Mouse (Mus musculus): ENCODE data around the gene Cldn19.
A peak's percentile ranks its signal among the peaks of the same experiment; 100 is the strongest.
"Not testable (repeated sequence)": the region's sequence is repeated elsewhere in the genome, so short reads cannot be mapped to it uniquely, and the experiment has no call there.

Gene Cldn19

GRCm38 (mm10) chr4:119266606-119267005 lies 11.4 kb downstream of the Cldn19 start:
- peaks cover 2% of the 10 kb centered on the region; the same call in 1 of the 2 replicates for H3K36me3 ChIP-seq (ENCODE audit: control insufficient read depth, insufficient read depth, low read length, poor library complexity, severe bottlenecking)
- no peak for DNase-seq (ENCODE audit: low read depth, low spot score)
- no peaks in the 10 kb centered on the region for H3K27me3 ChIP-seq (ENCODE audit: control insufficient read depth, insufficient read depth, low read length, poor library complexity, severe bottlenecking)

DNA sequence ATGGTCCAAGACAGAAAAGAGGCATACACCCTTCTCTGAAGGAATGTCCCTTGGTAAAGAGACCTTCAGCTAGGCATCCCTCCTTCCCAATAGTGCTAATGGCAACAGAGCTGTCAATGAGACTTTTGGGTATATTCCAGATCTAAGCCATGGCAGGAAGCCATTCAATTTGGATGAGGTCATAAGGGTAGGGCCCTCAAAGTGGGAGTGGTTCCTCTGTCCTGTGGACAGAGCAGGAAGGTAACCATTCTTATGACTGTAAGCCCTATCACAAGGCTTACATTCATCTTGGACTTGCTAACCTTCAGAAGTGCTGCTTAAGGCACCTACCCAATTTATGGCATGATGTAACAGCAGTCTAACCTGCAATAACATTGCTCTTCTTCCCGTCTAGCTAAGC lies 19.4 kb downstream of the Cldn19 start:
- no peaks in the 10 kb centered on the region for H3K27me3 ChIP-seq (ENCODE audit: control insufficient read depth, insufficient read depth, low read length, poor library complexity, severe bottlenecking)
- DNase-seq (ENCODE audit: low read depth, low spot score), result no peak
- peaks cover 25% of the 10 kb centered on the region for H3K36me3 ChIP-seq (ENCODE audit: control insufficient read depth, insufficient read depth, low read length, poor library complexity, severe bottlenecking)

DNA sequence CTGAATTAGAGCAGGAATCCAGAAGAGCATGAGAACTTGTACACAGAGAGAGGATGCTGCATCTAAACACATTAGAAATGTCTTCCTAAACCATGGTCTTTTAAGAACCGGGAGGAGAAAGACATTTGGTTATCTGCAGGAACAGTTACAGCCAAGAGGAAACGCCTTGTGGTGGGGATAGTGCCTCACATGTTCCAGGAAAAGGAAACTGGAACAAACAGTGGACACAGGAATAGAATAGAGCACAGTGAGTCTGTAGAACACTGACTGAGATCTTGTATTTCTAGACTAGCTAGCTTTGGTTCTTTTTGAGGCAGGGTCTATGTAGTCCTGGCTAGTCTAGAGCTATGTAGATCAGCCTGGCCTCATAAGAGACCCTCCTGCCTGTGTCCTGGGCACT lies 20.0 kb downstream of the Cldn19 start:
- no peaks in the 10 kb centered on the region for H3K27me3 ChIP-seq (ENCODE audit: control insufficient read depth, insufficient read depth, low read length, poor library complexity, severe bottlenecking)
- no peak for DNase-seq (ENCODE audit: low read depth, low spot score)
- H3K36me3 ChIP-seq (ENCODE audit: control insufficient read depth, insufficient read depth, low read length, poor library complexity, severe bottlenecking), result peaks cover 25% of the 10 kb centered on the region

DNA sequence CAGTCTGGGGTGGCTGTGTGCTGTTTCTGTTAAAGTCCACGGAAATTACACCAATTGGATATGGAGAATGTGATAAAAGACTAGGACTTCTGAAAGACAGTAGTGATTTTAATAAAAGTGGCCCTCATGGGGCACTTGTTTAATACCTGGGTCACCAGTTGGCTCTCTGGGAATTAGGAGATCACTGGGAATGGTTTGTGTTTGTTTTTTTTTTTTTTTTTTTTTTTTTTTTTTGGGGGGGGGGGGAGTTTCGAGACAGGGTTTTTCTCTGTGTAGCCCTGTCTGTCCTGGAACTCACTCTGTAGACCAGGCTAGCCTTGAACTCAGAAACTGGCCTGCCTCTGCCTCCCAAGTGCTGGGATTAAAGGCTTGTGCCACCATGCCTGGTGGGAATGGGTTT lies 20.5 kb downstream of the Cldn19 start:
- DNase-seq (ENCODE audit: low read depth, low spot score), result no peak

DNA sequence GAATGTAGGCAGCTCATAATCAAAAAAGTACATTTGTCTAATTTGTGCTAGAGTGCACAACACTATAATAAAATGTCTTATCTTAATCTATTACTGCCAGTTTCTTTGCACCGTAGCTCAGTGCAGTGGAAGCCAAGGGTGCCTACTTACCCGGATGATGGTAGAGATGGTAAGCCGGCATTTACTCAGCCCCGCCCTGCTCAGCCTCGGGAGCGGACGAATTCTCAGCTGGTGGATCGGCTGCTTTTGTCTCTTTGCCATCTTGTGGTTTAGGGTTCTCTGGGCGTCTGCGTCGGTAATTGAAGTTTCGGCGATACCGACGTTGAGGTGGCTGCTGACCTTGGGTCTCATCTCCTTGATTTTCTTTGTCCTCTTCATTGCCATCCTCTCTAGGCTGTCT lies 23.6 kb downstream of the Cldn19 start:
- DNase-seq (ENCODE audit: low read depth, low spot score); H3K27me3 ChIP-seq (ENCODE audit: control insufficient read depth, insufficient read depth, low read length, poor library complexity, severe bottlenecking): not testable (repeated sequence)
- peaks cover 33% of the 10 kb centered on the region for H3K36me3 ChIP-seq (ENCODE audit: control insufficient read depth, insufficient read depth, low read length, poor library complexity, severe bottlenecking)

More for the DNA sequence above, 20.5 kb downstream of the Cldn19 start:
- peaks cover 26% of the 10 kb centered on the region for H3K36me3 ChIP-seq (ENCODE audit: control insufficient read depth, insufficient read depth, low read length, poor library complexity, severe bottlenecking)
- no peaks in the 10 kb centered on the region for H3K27me3 ChIP-seq (ENCODE audit: control insufficient read depth, insufficient read depth, low read length, poor library complexity, severe bottlenecking)

DNA sequence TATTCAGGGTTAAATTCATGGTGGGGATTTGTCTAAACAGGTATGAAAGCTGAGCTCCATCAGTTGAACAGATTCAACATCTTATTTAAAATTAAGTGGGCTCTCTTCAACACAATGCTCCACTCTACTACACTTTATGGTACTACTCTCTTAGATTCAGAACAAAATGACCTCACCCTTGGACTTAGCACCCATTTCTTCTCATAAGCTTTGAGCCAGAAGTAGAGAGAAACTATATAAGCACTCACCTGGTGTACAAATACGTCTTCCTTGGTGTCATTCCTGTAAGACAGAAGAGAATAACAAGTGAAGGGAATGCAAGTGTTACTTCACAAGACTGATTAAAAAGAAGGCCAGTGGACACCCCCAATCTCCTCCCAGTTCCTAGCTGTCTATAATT lies 29.6 kb downstream of the Cldn19 start:
- Histone ChIP-seq H3K27me3 (ENCODE audit: control insufficient read depth, insufficient read depth, low read length, poor library complexity, severe bottlenecking) (no peaks in the 10 kb centered on the region), H3K36me3 (ENCODE audit: control insufficient read depth, insufficient read depth, low read length, poor library complexity, severe bottlenecking) (peaks cover 14% of the 10 kb centered on the region)
- no peak for DNase-seq (ENCODE audit: low read depth, low spot score)

DNA sequence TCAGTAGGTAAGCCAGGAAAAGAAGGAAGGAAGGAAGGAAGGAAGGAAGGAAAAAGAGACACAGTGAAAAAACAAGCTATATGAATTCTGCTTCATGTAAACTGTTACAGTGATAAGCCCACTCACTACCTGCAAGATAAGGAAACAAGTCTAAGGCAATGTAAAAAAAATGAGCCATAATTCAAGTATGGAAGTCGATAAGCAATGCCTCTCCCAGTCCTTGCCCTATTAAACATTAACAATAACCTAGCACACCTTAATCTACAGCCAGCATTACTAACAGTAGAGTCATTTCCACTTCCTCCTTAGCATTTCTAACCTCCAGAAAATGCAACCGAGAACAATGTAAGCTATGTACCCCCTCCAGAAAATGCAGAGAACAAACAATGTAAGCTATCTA lies 30.1 kb downstream of the Cldn19 start:
- no peak for DNase-seq (ENCODE audit: low read depth, low spot score)
- H3K27me3 ChIP-seq (ENCODE audit: control insufficient read depth, insufficient read depth, low read length, poor library complexity, severe bottlenecking), result no peaks in the 10 kb centered on the region
- H3K36me3 ChIP-seq (ENCODE audit: control insufficient read depth, insufficient read depth, low read length, poor library complexity, severe bottlenecking), result peaks cover 14% of the 10 kb centered on the region

DNA sequence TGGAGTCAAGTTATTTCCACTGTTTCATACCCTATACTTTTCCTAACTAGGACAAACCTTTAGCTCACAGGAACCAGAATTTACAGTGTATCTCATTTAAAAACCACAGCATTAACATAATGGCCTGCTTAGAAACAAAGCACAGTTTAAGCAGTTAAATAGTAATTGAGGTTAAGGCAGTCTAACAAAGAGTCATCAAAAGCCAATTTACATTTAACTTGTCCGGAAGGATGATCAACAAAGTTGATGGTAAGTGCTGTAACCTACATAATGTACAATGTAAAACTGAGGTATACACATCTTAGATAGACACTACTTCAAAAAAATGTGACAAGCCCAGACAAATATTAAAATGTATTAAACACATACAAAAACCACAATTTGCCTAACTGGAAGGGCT lies 36.7 kb downstream of the Cldn19 start:
- Histone ChIP-seq H3K36me3 (ENCODE audit: control insufficient read depth, insufficient read depth, low read length, poor library complexity, severe bottlenecking) (peaks cover 2% of the 10 kb centered on the region; the same call in 1 of the 2 replicates), H3K27me3 (ENCODE audit: control insufficient read depth, insufficient read depth, low read length, poor library complexity, severe bottlenecking) (no peaks in the 10 kb centered on the region)
- DNase-seq (ENCODE audit: low read depth, low spot score), result no peak

DNA sequence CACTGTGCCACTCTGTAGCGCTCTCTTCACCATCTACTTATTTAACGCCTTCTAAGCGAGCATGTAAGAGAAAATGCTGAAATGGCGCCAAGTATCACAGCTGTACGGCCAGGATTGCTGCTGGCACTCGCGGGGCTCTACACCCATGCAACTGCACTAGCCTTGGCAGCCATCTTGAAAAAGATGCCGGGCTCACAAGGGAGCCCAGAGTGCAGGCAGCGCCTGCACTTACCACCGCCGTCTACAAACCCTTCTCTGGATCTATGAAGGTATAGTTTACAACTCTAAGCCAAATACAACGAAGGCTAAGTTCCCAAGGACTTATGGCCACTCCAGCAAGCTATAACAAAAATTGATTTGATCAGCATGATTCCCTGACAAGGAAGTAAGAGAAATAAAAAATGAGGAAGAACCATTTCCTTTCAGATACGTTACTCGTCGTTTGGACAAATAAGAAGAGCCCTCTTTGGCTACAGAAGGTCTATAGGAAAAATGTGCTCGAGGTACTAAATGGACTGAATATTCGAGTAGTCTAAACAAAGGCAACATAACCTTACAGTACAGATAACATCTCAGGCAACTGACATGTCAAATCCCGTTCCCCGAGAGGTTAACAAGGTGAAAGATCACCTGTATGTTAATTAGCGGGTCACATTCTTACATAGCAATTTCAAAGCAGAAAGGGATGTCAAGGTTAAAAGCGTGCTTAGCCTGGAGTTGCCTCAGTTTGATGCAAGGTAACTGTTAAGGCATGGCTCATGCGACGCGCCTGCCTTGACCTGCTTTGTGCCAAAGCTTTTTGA lies 37.8 kb downstream of the Cldn19 start:
- no peaks in the 10 kb centered on the region for H3K36me3 ChIP-seq (ENCODE audit: control insufficient read depth, insufficient read depth, low read length, poor library complexity, severe bottlenecking)
- no peaks in the 10 kb centered on the region for H3K27me3 ChIP-seq (ENCODE audit: control insufficient read depth, insufficient read depth, low read length, poor library complexity, severe bottlenecking)
- peak; percentile 51 for DNase-seq (ENCODE audit: low read depth, low spot score)

DNA sequence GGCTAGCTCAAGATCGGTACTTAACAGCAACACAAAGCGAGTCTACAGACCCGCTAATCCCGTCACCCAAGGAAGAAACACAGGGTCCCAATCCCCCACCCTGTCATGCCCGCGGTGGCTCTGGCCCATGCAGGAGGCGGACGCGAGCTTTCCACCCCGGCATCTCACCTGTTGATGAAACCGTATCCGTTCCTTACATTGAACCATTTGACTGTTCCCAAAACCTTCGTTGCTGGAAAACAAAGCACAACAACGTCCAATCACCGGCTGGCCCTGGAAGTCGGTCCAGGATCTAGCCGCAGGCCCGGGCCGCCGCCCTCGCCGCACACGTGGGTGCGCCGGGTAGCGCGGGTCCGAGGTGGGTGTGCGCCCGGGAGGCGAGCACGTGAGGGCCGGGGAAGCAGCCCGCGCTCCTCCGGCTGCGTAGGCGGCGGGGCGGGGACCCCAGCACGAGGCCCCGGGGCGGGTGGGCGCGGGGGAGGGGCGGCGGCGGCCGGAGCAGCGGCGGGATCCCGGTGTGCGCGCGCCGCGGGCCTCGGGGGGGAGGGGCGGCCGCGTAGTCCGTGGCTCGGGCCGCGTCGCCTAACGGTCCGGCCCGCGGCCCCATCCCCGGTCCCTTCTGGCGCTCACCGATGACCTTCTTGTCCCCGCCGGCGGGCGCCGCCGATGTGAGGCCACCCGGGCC lies 38.5 kb downstream of the Cldn19 start:
- peak; percentile 45 for DNase-seq (ENCODE audit: low read depth, low spot score)
- H3K27me3 ChIP-seq (ENCODE audit: control insufficient read depth, insufficient read depth, low read length, poor library complexity, severe bottlenecking), result no peaks in the 10 kb centered on the region
- no peaks in the 10 kb centered on the region for H3K36me3 ChIP-seq (ENCODE audit: control insufficient read depth, insufficient read depth, low read length, poor library complexity, severe bottlenecking)

GRCm38 (mm10) chr4:119294415-119295133 lies 39.4 kb downstream of the Cldn19 start, which contains the start of gene Ybx1:
Gene Ybx1 (minus strand): TSS chr4:119294604.
- peak; percentile 98 for DNase-seq (ENCODE audit: low read depth, low spot score)
- H3K36me3 ChIP-seq (ENCODE audit: control insufficient read depth, insufficient read depth, low read length, poor library complexity, severe bottlenecking), result no peaks in the 10 kb centered on the region

GRCm38 (mm10) chr4:119295134-119295453 lies 39.9 kb downstream of the Cldn19 start:
- H3K36me3 ChIP-seq (ENCODE audit: control insufficient read depth, insufficient read depth, low read length, poor library complexity, severe bottlenecking), result no peaks in the 10 kb centered on the region
- no peaks in the 10 kb centered on the region for H3K27me3 ChIP-seq (ENCODE audit: control insufficient read depth, insufficient read depth, low read length, poor library complexity, severe bottlenecking)
- no peak for DNase-seq (ENCODE audit: low read depth, low spot score)

More at GRCm38 (mm10) chr4:119294415-119295133, 39.4 kb downstream of the Cldn19 start, which contains the start of gene Ybx1:
- H3K27me3 ChIP-seq (ENCODE audit: control insufficient read depth, insufficient read depth, low read length, poor library complexity, severe bottlenecking), result no peaks in the 10 kb centered on the region

GRCm38 (mm10) chr4:119297361-119297760 lies 42.1 kb downstream of the Cldn19 start:
- Histone ChIP-seq H3K27me3 (ENCODE audit: control insufficient read depth, insufficient read depth, low read length, poor library complexity, severe bottlenecking) (no peaks in the 10 kb centered on the region), H3K36me3 (ENCODE audit: control insufficient read depth, insufficient read depth, low read length, poor library complexity, severe bottlenecking) (no peaks in the 10 kb centered on the region)
- no peak for DNase-seq (ENCODE audit: low read depth, low spot score)

GRCm38 (mm10) chr4:119300761-119301160 lies 45.5 kb downstream of the Cldn19 start:
- H3K36me3 ChIP-seq (ENCODE audit: control insufficient read depth, insufficient read depth, low read length, poor library complexity, severe bottlenecking), result no peaks in the 10 kb centered on the region
- H3K27me3 ChIP-seq (ENCODE audit: control insufficient read depth, insufficient read depth, low read length, poor library complexity, severe bottlenecking), result no peaks in the 10 kb centered on the region
- DNase-seq (ENCODE audit: low read depth, low spot score), result no peak

GRCm38 (mm10) chr4:119301777-119302176 lies 46.6 kb downstream of the Cldn19 start:
- Histone ChIP-seq H3K36me3 (ENCODE audit: control insufficient read depth, insufficient read depth, low read length, poor library complexity, severe bottlenecking) (0 out of 2 replicates have a peak, but pooled peaks cover 2% of the 10 kb centered on the region), H3K27me3 (ENCODE audit: control insufficient read depth, insufficient read depth, low read length, poor library complexity, severe bottlenecking) (no peaks in the 10 kb centered on the region)
- no peak for DNase-seq (ENCODE audit: low read depth, low spot score)

Measured in splenic B cell, adult 2 months (primary cell).